Mouse (Mus musculus): ENCODE data around the gene Pkd1l1. TPM values are rescaled to one million over a fixed set of nuclear protein-coding genes. Genes with fewer than 3 reads are reported as not detected.

The Pkd1l1 gene
- polyA plus RNA-seq, 1 experiment from 2014 or later: 0.05 TPM

GRCm38 (mm10) chr11:8847627-8848026, 125.4 kb downstream of the Pkd1l1 start:
- WGBS: 85% methylated on average over 2 of the region's 2 CpGs

GRCm38 (mm10) chr11:8836176-8836575, 136.9 kb downstream of the Pkd1l1 start:
- Histone ChIP-seq H3K27me3 (no peaks in the 10 kb centered on the region), H3K4me1 (no peaks in the 10 kb centered on the region), H3K9ac (no peak overlapping the region), H3K9me3 (replicated peaks) (no peaks in the 10 kb centered on the region), H3K4me3 (no peak overlapping the region), H3K36me3 (no peaks in the 10 kb centered on the region), H3K4me2 (replicated peaks) (no peak overlapping the region), H3K27ac (no peak overlapping the region)
- ATAC-seq (ENCODE audit: low FRiP score): no peak
- 96% methylated on average over 6 of the region's 6 CpGs for WGBS

More at GRCm38 (mm10) chr11:8847627-8848026, 125.4 kb downstream of the Pkd1l1 start:
- Histone ChIP-seq H3K9me3 (replicated peaks) (no peaks in the 10 kb centered on the region), H3K27ac (no peak overlapping the region), H3K4me2 (replicated peaks) (no peak overlapping the region), H3K27me3 (no peaks in the 10 kb centered on the region), H3K4me3 (no peak overlapping the region), H3K9ac (no peak overlapping the region), H3K4me1 (no peaks in the 10 kb centered on the region), H3K36me3 (no peaks in the 10 kb centered on the region)
- ATAC-seq (ENCODE audit: low FRiP score): no peak

- ATAC-seq (ENCODE audit: low FRiP score): no peak
- peaks cover 4% of the 10 kb centered on the region; the same call in 1 of the 2 replicates for H3K4me1 ChIP-seq
- H3K36me3 ChIP-seq: no peaks in the 10 kb centered on the region
- no peaks in the 10 kb centered on the region for H3K27me3 ChIP-seq
- H3K4me2 ChIP-seq (replicated peaks): no peak overlapping the region
- H3K27ac ChIP-seq: no peak overlapping the region
- WGBS: 77% methylated on average over 4 of the region's 4 CpGs
- H3K9ac ChIP-seq: no peak overlapping the region
- H3K9me3 ChIP-seq (replicated peaks): no peaks in the 10 kb centered on the region
- H3K4me3 ChIP-seq: no peak overlapping the region
Measured at GRCm38 (mm10) chr11:8834121-8834520, 138.9 kb downstream of the Pkd1l1 start.

- no peaks in the 10 kb centered on the region for H3K27me3 ChIP-seq
- peaks cover 4% of the 10 kb centered on the region; the same call in 1 of the 2 replicates for H3K4me1 ChIP-seq
- no peaks in the 10 kb centered on the region for H3K36me3 ChIP-seq
- ATAC-seq (ENCODE audit: low FRiP score): no peak
- H3K9me3 ChIP-seq (replicated peaks): no peaks in the 10 kb centered on the region
- H3K4me2 ChIP-seq (replicated peaks): no peak overlapping the region
- WGBS: 76% methylated on average over 4 of the region's 4 CpGs
- no peak overlapping the region for H3K4me3 ChIP-seq
- H3K9ac ChIP-seq: no peak overlapping the region
- no peak overlapping the region for H3K27ac ChIP-seq
Measured at GRCm38 (mm10) chr11:8830551-8830950, 142.5 kb downstream of the Pkd1l1 start.

GRCm38 (mm10) chr11:8829561-8829960, 143.5 kb downstream of the Pkd1l1 start:
- Histone ChIP-seq H3K27ac (no peak overlapping the region), H3K36me3 (no peaks in the 10 kb centered on the region), H3K4me3 (no peak overlapping the region), H3K4me2 (replicated peaks) (no peak overlapping the region), H3K4me1 (peaks cover 4% of the 10 kb centered on the region; the same call in 1 of the 2 replicates), H3K27me3 (no peaks in the 10 kb centered on the region), H3K9ac (no peak overlapping the region), H3K9me3 (replicated peaks) (no peaks in the 10 kb centered on the region)
- WGBS: 79% methylated on average over 3 of the region's 3 CpGs
- no peak for ATAC-seq (ENCODE audit: low FRiP score)

- no peaks in the 10 kb centered on the region for H3K9me3 ChIP-seq (replicated peaks)
- no peak for ATAC-seq (ENCODE audit: low FRiP score)
- H3K36me3 ChIP-seq: no peaks in the 10 kb centered on the region
- H3K4me3 ChIP-seq: no peak overlapping the region
- peaks cover 4% of the 10 kb centered on the region; the same call in 1 of the 2 replicates for H3K4me1 ChIP-seq
- H3K27ac ChIP-seq: no peak overlapping the region
- H3K27me3 ChIP-seq: no peaks in the 10 kb centered on the region
- WGBS: 78% methylated on average over 9 of the region's 9 CpGs
- no peak overlapping the region for H3K9ac ChIP-seq
- H3K4me2 ChIP-seq (replicated peaks): no peak overlapping the region
Measured at GRCm38 (mm10) chr11:8828836-8829526, 144.1 kb downstream of the Pkd1l1 start.

GRCm38 (mm10) chr11:8826609-8827008, 146.5 kb downstream of the Pkd1l1 start:
- no peak overlapping the region for H3K27ac ChIP-seq
- no peak overlapping the region for H3K9ac ChIP-seq
- H3K36me3 ChIP-seq: no peaks in the 10 kb centered on the region
- no peak for ATAC-seq (ENCODE audit: low FRiP score)
- 76% methylated on average over 5 of the region's 5 CpGs for WGBS
- H3K4me3 ChIP-seq: no peak overlapping the region
- H3K9me3 ChIP-seq (replicated peaks): no peaks in the 10 kb centered on the region
- H3K4me2 ChIP-seq (replicated peaks): no peak overlapping the region
- peaks cover 4% of the 10 kb centered on the region; the same call in 1 of the 2 replicates for H3K4me1 ChIP-seq
- H3K27me3 ChIP-seq: no peaks in the 10 kb centered on the region

- no peak overlapping the region for H3K4me3 ChIP-seq
- no peak overlapping the region for H3K4me2 ChIP-seq (replicated peaks)
- peaks cover 4% of the 10 kb centered on the region; the same call in 1 of the 2 replicates for H3K4me1 ChIP-seq
- H3K36me3 ChIP-seq: no peaks in the 10 kb centered on the region
- no peak overlapping the region for H3K27ac ChIP-seq
- H3K9ac ChIP-seq: no peak overlapping the region
- H3K9me3 ChIP-seq (replicated peaks): no peaks in the 10 kb centered on the region
- no peak for ATAC-seq (ENCODE audit: low FRiP score)
- WGBS: 61% methylated on average over 3 of the region's 3 CpGs
- H3K27me3 ChIP-seq: no peaks in the 10 kb centered on the region
Measured at GRCm38 (mm10) chr11:8826046-8826445, 147.0 kb downstream of the Pkd1l1 start.

GRCm38 (mm10) chr11:8825413-8825812, 147.7 kb downstream of the Pkd1l1 start:
- H3K4me2 ChIP-seq (replicated peaks): no peak overlapping the region
- H3K9ac ChIP-seq: no peak overlapping the region
- H3K4me1 ChIP-seq: peaks cover 4% of the 10 kb centered on the region; the same call in 1 of the 2 replicates
- no peaks in the 10 kb centered on the region for H3K9me3 ChIP-seq (replicated peaks)
- H3K36me3 ChIP-seq: no peaks in the 10 kb centered on the region
- 87% methylated on average over 3 of the region's 3 CpGs for WGBS
- H3K27me3 ChIP-seq: no peaks in the 10 kb centered on the region
- no peak for ATAC-seq (ENCODE audit: low FRiP score)
- H3K27ac ChIP-seq: no peak overlapping the region
- no peak overlapping the region for H3K4me3 ChIP-seq

GRCm38 (mm10) chr11:8821403-8821802, 151.7 kb downstream of the Pkd1l1 start:
- Histone ChIP-seq H3K4me1 (no peaks in the 10 kb centered on the region), H3K36me3 (no peaks in the 10 kb centered on the region), H3K4me2 (replicated peaks) (no peak overlapping the region), H3K27me3 (no peaks in the 10 kb centered on the region), H3K9me3 (replicated peaks) (no peaks in the 10 kb centered on the region), H3K4me3 (no peak overlapping the region), H3K27ac (no peak overlapping the region), H3K9ac (no peak overlapping the region)
- WGBS: 86% methylated on average over 4 of the region's 4 CpGs
- no peak for ATAC-seq (ENCODE audit: low FRiP score)

- Histone ChIP-seq H3K4me2 (replicated peaks) (no peak overlapping the region), H3K9me3 (replicated peaks) (no peaks in the 10 kb centered on the region), H3K27me3 (no peaks in the 10 kb centered on the region), H3K36me3 (no peaks in the 10 kb centered on the region), H3K4me1 (no peaks in the 10 kb centered on the region), H3K4me3 (no peak overlapping the region), H3K9ac (no peak overlapping the region), H3K27ac (no peak overlapping the region)
- 71% methylated on average over 3 of the region's 3 CpGs for WGBS
- no peak for ATAC-seq (ENCODE audit: low FRiP score)
Measured at GRCm38 (mm10) chr11:8817376-8817775, 155.7 kb downstream of the Pkd1l1 start.

GRCm38 (mm10) chr11:8814097-8814790, 158.8 kb downstream of the Pkd1l1 start:
- Histone ChIP-seq H3K4me3 (no peak overlapping the region), H3K9me3 (replicated peaks) (no peaks in the 10 kb centered on the region), H3K36me3 (no peaks in the 10 kb centered on the region), H3K27me3 (no peaks in the 10 kb centered on the region), H3K4me2 (replicated peaks) (no peak overlapping the region), H3K27ac (no peak overlapping the region), H3K4me1 (peaks cover 10% of the 10 kb centered on the region), H3K9ac (no peak overlapping the region)
- WGBS: 59% methylated on average over 4 of the region's 4 CpGs
- no peak for ATAC-seq (ENCODE audit: low FRiP score)
